In genomic region chr5:21179496-21179895, GRCm38 (mm10) we compare ENCODE assay signal across 22 mouse cellular contexts. TPM values are rescaled to one million over a fixed set of nuclear protein-coding genes. Genes with fewer than 3 reads are reported as not detected.
DNase-seq lines count a peak whose midpoint lies in the region; ATAC-seq and TF ChIP-seq lines count a peak whose summit lies in the region.
"Had no signal": no experiment of that assay in that cellular context is flagged by ENCODE, and none has a peak within 500 bp of the region (broad histone marks: within the 10 kb centered on the region; RNA-seq: fewer than 3 reads in every experiment).

No protein-coding gene starts in this region.

- DNase-seq in kidney, adult 11 months: peak; percentile 62
- peak; percentile 65 to 75 for DNase-seq in kidney, adult 8-10 months
- peak; percentile 3 for DNase-seq in lung, postnatal 0 days (ENCODE audit: low spot score)
- no peak for DNase-seq in lung, adult 18-20 months
- DNase-seq in retina, embryonic 14.5 days (ENCODE audit: low spot score): no peak
- DNase-seq: adrenal gland, adult 8-10 months; adrenal gland, postnatal 25 days; cerebellum, adult 11-12 months; cerebellum, adult 8-10 months; cerebellum, postnatal 25 days; forebrain, postnatal 0 days; gastrocnemius, adult 2 months; gastrocnemius, postnatal 14 days; heart, adult 11 months had no signal

- no peak for ATAC-seq in kidney, embryonic 14.5 days (ENCODE audit: low FRiP score, low TSS enrichment)
- ATAC-seq in kidney, embryonic 16.5 days (ENCODE audit: low FRiP score, low TSS enrichment): no peak
- no peak for ATAC-seq in lung, postnatal 0 days
- ATAC-seq: activated CD4-positive, CD25-positive, alpha-beta regulatory T cell, adult 4 months; forebrain, embryonic 14.5 days; forebrain, postnatal 0 days had no signal

- no peak overlapping the region for H3K27ac ChIP-seq in kidney, embryonic 14.5 days (ENCODE audit: low read depth, low read length)
- no peak overlapping the region for H3K27ac ChIP-seq in kidney, embryonic 16.5 days (ENCODE audit: low read length)
- no peak overlapping the region for H3K27ac ChIP-seq in lung, postnatal 0 days (ENCODE audit: low read length)
- H3K27ac ChIP-seq: embryonic facial prominence, embryonic 12.5 days; embryonic facial prominence, embryonic 15.5 days; gastrocnemius, adult 2 months; hindbrain, embryonic 12.5 days had no signal

- H3K27me3 ChIP-seq in kidney, embryonic 14.5 days (ENCODE audit: control insufficient read depth, insufficient read depth, low read length): no peaks in the 10 kb centered on the region
- no peaks in the 10 kb centered on the region for H3K27me3 ChIP-seq in kidney, embryonic 16.5 days (ENCODE audit: insufficient read depth, low read length)
- no peaks in the 10 kb centered on the region for H3K27me3 ChIP-seq in lung, postnatal 0 days (replicated peaks; ENCODE audit: insufficient read depth, low read length)
- H3K27me3 ChIP-seq: embryonic facial prominence, embryonic 12.5 days; embryonic facial prominence, embryonic 15.5 days; hindbrain, embryonic 12.5 days had no signal

- no peak overlapping the region for H3K4me3 ChIP-seq in kidney, embryonic 14.5 days (ENCODE audit: low read length)
- no peak overlapping the region for H3K4me3 ChIP-seq in kidney, embryonic 16.5 days (ENCODE audit: low read length)
- no peak overlapping the region for H3K4me3 ChIP-seq in lung, postnatal 0 days (ENCODE audit: low read depth, low read length)
- H3K4me3 ChIP-seq: embryonic facial prominence, embryonic 12.5 days; embryonic facial prominence, embryonic 15.5 days; gastrocnemius, adult 2 months; hindbrain, embryonic 12.5 days had no signal

- no peaks in the 10 kb centered on the region for H3K36me3 ChIP-seq in kidney, embryonic 14.5 days (ENCODE audit: control insufficient read depth, insufficient read depth, low read length)
- H3K36me3 ChIP-seq in kidney, embryonic 16.5 days (ENCODE audit: insufficient read depth, low read length): no peaks in the 10 kb centered on the region
- no peaks in the 10 kb centered on the region for H3K36me3 ChIP-seq in lung, postnatal 0 days (ENCODE audit: insufficient read depth, low read length)
- H3K36me3 ChIP-seq: embryonic facial prominence, embryonic 12.5 days; embryonic facial prominence, embryonic 15.5 days; hindbrain, embryonic 12.5 days had no signal

- no peaks in the 10 kb centered on the region for H3K9me3 ChIP-seq in kidney, embryonic 14.5 days (ENCODE audit: control insufficient read depth, low read length)
- H3K9me3 ChIP-seq in kidney, embryonic 16.5 days (ENCODE audit: low read length): peaks cover 6% of the 10 kb centered on the region; the same call in 1 of the 2 replicates
- no peaks in the 10 kb centered on the region for H3K9me3 ChIP-seq in lung, postnatal 0 days (ENCODE audit: low read length)
- H3K9me3 ChIP-seq: embryonic facial prominence, embryonic 15.5 days had no signal

- TF ChIP-seq EP300 in lung, postnatal 0 days (IDR thresholded peaks at IDR 0.05): no peak

- H3K9ac ChIP-seq in kidney, embryonic 14.5 days (ENCODE audit: low read depth, low read length): no peak overlapping the region
- no peak overlapping the region for H3K9ac ChIP-seq in kidney, embryonic 16.5 days (replicated peaks; ENCODE audit: low read length)
- no peak overlapping the region for H3K9ac ChIP-seq in lung, postnatal 0 days (replicated peaks; ENCODE audit: low read depth)
- H3K9ac ChIP-seq: embryonic facial prominence, embryonic 12.5 days; embryonic facial prominence, embryonic 15.5 days; forebrain, postnatal 0 days; hindbrain, embryonic 12.5 days had no signal

- no peak for TF ChIP-seq CTCF in lung, postnatal 0 days (IDR thresholded peaks at IDR 0.05)

- no peaks in the 10 kb centered on the region; the same call in 1 of the 2 replicates for H3K4me1 ChIP-seq in kidney, embryonic 14.5 days (ENCODE audit: control insufficient read depth, insufficient read depth, low read length)
- peaks cover 11% of the 10 kb centered on the region for H3K4me1 ChIP-seq in kidney, embryonic 16.5 days (ENCODE audit: insufficient read depth, low read length)
- H3K4me1 ChIP-seq in lung, postnatal 0 days (ENCODE audit: insufficient read depth, low read depth, low read length): no peaks in the 10 kb centered on the region

- no peak overlapping the region for H3K4me2 ChIP-seq in kidney, embryonic 14.5 days (replicated peaks; ENCODE audit: low read depth, low read length)
- no peak overlapping the region for H3K4me2 ChIP-seq in kidney, embryonic 16.5 days (replicated peaks; ENCODE audit: low read depth, low read length)
- H3K4me2 ChIP-seq in lung, postnatal 0 days (replicated peaks; ENCODE audit: low read depth, low read length): no peak overlapping the region
- H3K4me2 ChIP-seq: embryonic facial prominence, embryonic 12.5 days; embryonic facial prominence, embryonic 15.5 days; heart, embryonic 11.5 days; hindbrain, embryonic 12.5 days had no signal

RNA-seq across cellular contexts. Expression of gene Gsap, which starts 6.6 kb away (rescaled TPM):
- 1.2 and 1.5 TPM in 2 replicates for polyA plus RNA-seq in kidney, embryonic 14.5 days (2014; fragmentation: Nextera tagmentation; extraction: Ambion mirVana)
- polyA plus RNA-seq in kidney, embryonic 16.5 days (2015; fragmentation: Nextera tagmentation; extraction: Ambion mirVana): 2.5 and 2.8 TPM in 2 replicates
- polyA plus RNA-seq in lung, postnatal 0 days (2015; fragmentation: Nextera tagmentation; extraction: Ambion mirVana): 44.6 and 44.9 TPM in 2 replicates

Comparison
In these comparisons a context has a peak if more than half of its experiments do, and no peak if none do; other contexts are left out.
1. DNase-seq: peak in kidney, adult 11 months (single experiment), kidney, adult 8-10 months (2 of 2) and lung, postnatal 0 days (single experiment); none in lung, adult 18-20 months (0 of 2) and retina, embryonic 14.5 days (single experiment).
2. RNA of gene Gsap, which starts 6.6 kb away (polyA plus RNA-seq): 44.6 to 44.9 TPM in lung, postnatal 0 days; 2.5 to 2.8 TPM in kidney, embryonic 16.5 days and 1.2 to 1.5 TPM in kidney, embryonic 14.5 days; every median in the first group is over 10 times any median in the second.